Mouse (Mus musculus): ENCODE results near the gene Cyp4f14.

- TF ChIP-seq CTCF (IDR thresholded peaks at IDR 0.05; ENCODE audit: extremely low read depth, insufficient read depth, low read length) = no peak
- no peak for TF ChIP-seq POLR2A (IDR thresholded peaks at IDR 0.05; ENCODE audit: extremely low read depth, insufficient read depth, low read length)
These were observed 27.5 kb downstream of the Cyp4f14 start for GRCm38 (mm10) chr17:32889611-32890010.
